Mouse (Mus musculus) myocyte (in vitro differentiated cells): Measurements from ENCODE around the gene Glyctk.

Experiments
- E2F4 ChIP-seq: IDR thresholded peaks from one replicate; pipeline ENCODE4 v1.6.1; 2011; ENCODE audit warnings: mild to moderate bottlenecking, control low read depth, moderate library complexity; ENCODE audit not compliant: insufficient read depth
- POLR2A ChIP-seq: IDR thresholded peaks from one replicate; pipeline ENCODE4 v1.6.1; 2011; ENCODE audit warnings: low read depth, mild to moderate bottlenecking, control low read depth, moderate library complexity; ENCODE audit not compliant: insufficient read length

GRCm38 (mm10) chr9:106160426-106160825 lies 2.5 kb upstream of the Glyctk start:
- TF ChIP-seq POLR2A = no peak
- no peak for TF ChIP-seq E2F4
